Mouse (Mus musculus): ENCODE measurements around the gene Timp2.

- TF ChIP-seq GATA1 (IDR thresholded peaks at IDR 0.05; ENCODE audit: borderline replicate concordance, low read length): no peak
- TF ChIP-seq FLI1 (IDR thresholded peaks at IDR 0.05; ENCODE audit: low read length): no peak
Observed at GRCm38 (mm10) chr11:118295026-118295425, 60.5 kb downstream of the Timp2 start.
